Mouse (Mus musculus) MEL (cell line): ENCODE results near the gene Cd68. TPM values are rescaled to one million over a fixed set of nuclear protein-coding genes. Genes with fewer than 3 reads are reported as not detected.
A peak's percentile ranks its signal among the peaks of the same experiment; 100 is the strongest.

ENCODE experiments used
- DNase-seq: peaks from one replicate; pipeline ENCODE4 v3.0.0; 2011; ENCODE audit warnings: low read depth, low spot score
- H3K27ac ChIP-seq: 2 replicates; pipeline ENCODE4 v1.5.1; 2012; ENCODE audit warnings: low read depth, mild to moderate bottlenecking, control low read depth, low read length, moderate library complexity; ENCODE audit not compliant: control insufficient read depth
- H3K27me3 ChIP-seq, 2 experiments: fragments of 150-350 bp in 1 of 2; sonication (generic) in 1 of 2; 2 replicates each; pipeline ENCODE4 v1.6.1; 2012; ENCODE audit warnings: low read length in 2 of 2, mild to moderate bottlenecking in 2 of 2, improper control_type of control experiment in 1 of 2, moderate library complexity in 1 of 2; ENCODE audit not compliant: insufficient read depth in 2 of 2, control insufficient read depth in 1 of 2
- H3K36me3 ChIP-seq, 2 experiments: 2 replicates each; pipeline ENCODE4 v1.6.1; 2012 to 2014; ENCODE audit warnings: low read length in 2 of 2, improper control_type of control experiment in 1 of 2, inconsistent platforms in 1 of 2, mild to moderate bottlenecking in 1 of 2; ENCODE audit not compliant: insufficient read depth in 2 of 2, control insufficient read depth in 1 of 2
- H3K4me1 ChIP-seq, 2 experiments: fragments of 150-350 bp in 1 of 2; sonication (generic) in 1 of 2; 2 replicates each; pipeline ENCODE4 v1.6.1; 2012; ENCODE audit warnings: low read length in 2 of 2, improper control_type of control experiment in 1 of 2, mild to moderate bottlenecking in 1 of 2; ENCODE audit not compliant: insufficient read depth in 2 of 2, control insufficient read depth in 1 of 2
- H3K4me3 ChIP-seq, 2 experiments: fragments of 150-350 bp in 1 of 2; sonication (generic) in 1 of 2; 2 replicates each; pipeline ENCODE4 v1.5.1; 2012; ENCODE audit warnings: low read depth in 2 of 2, low read length in 2 of 2, mild to moderate bottlenecking in 2 of 2, moderate library complexity in 2 of 2, control low read depth in 1 of 2, improper control_type of control experiment in 1 of 2; ENCODE audit not compliant: control insufficient read depth in 1 of 2, insufficient read depth in 1 of 2
- H3K79me2 ChIP-seq: 2 replicates; pipeline ENCODE4 v1.6.1; 2012; ENCODE audit warnings: mild to moderate bottlenecking, low read length, moderate library complexity; ENCODE audit not compliant: control insufficient read depth, poor library complexity, insufficient read depth
- H3K9ac ChIP-seq: 2 replicates; pipeline ENCODE4 v1.6.1; 2012; ENCODE audit warnings: low read depth, mild to moderate bottlenecking, control low read depth, low read length, moderate library complexity; ENCODE audit not compliant: control insufficient read depth, poor library complexity, severe bottlenecking
- H3K9me3 ChIP-seq: fragments of 150-350 bp; sonication (generic); replicated peaks from 2 replicates; pipeline ENCODE4 v1.6.1; 2012; ENCODE audit warnings: mild to moderate bottlenecking, low read length, improper control_type of control experiment, moderate library complexity; ENCODE audit not compliant: insufficient read depth
- BHLHE40 ChIP-seq: IDR thresholded peaks from 2 replicates; pipeline ENCODE4 v1.6.1; 2012; ENCODE audit warnings: low read depth, mild to moderate bottlenecking, inconsistent platforms, low read length, improper control_type of control experiment, borderline replicate concordance
- CHD1 ChIP-seq: IDR thresholded peaks from 2 replicates; pipeline ENCODE4 v1.6.1; 2012; ENCODE audit warnings: low read depth, mild to moderate bottlenecking, inconsistent platforms, low read length, improper control_type of control experiment
- CHD2 ChIP-seq: IDR thresholded peaks from 2 replicates; pipeline ENCODE4 v1.6.1; 2011; ENCODE audit warnings: low read length, improper control_type of control experiment
- CTCF ChIP-seq, 3 experiments: IDR thresholded peaks in 2 of 3; conservative IDR thresholded peaks in 1 of 3; 2 replicates each; pipeline ENCODE4 v1.5.1; 2011 to 2012; ENCODE audit warnings: low read length in 3 of 3, low read depth in 2 of 3, mild to moderate bottlenecking in 2 of 3, improper control_type of control experiment in 1 of 3, inconsistent platforms in 1 of 3, mixed read lengths in 1 of 3, moderate library complexity in 1 of 3; ENCODE audit not compliant: control insufficient read depth in 1 of 3, insufficient read depth in 1 of 3, poor library complexity in 1 of 3, severe bottlenecking in 1 of 3
- E2F4 ChIP-seq: IDR thresholded peaks from 2 replicates; pipeline ENCODE4 v1.6.1; 2011; ENCODE audit warnings: low read depth, low read length, improper control_type of control experiment, borderline replicate concordance
- EP300 ChIP-seq, 2 experiments: IDR thresholded peaks; 2 replicates each; pipeline ENCODE4 v1.6.1; 2011; ENCODE audit warnings: improper control_type of control experiment in 2 of 2, low read length in 2 of 2, low read depth in 1 of 2, mild to moderate bottlenecking in 1 of 2
- GATA1 ChIP-seq: IDR thresholded peaks from 2 replicates; pipeline ENCODE4 v1.6.1; 2011; ENCODE audit warnings: low read depth, low read length, improper control_type of control experiment
- HCFC1 ChIP-seq: IDR thresholded peaks from 2 replicates; pipeline ENCODE4 v1.6.1; 2012; ENCODE audit warnings: low read depth, mild to moderate bottlenecking, inconsistent platforms, low read length, improper control_type of control experiment, moderate library complexity
- MAFK ChIP-seq: IDR thresholded peaks from 2 replicates; pipeline ENCODE4 v1.6.1; 2011; ENCODE audit warnings: low read depth, mild to moderate bottlenecking, low read length, improper control_type of control experiment, borderline replicate concordance
- MAX ChIP-seq: IDR thresholded peaks from 2 replicates; pipeline ENCODE4 v1.6.1; 2011; ENCODE audit warnings: low read length, improper control_type of control experiment
- MYC ChIP-seq: IDR thresholded peaks from 2 replicates; pipeline ENCODE4 v1.6.1; 2011; ENCODE audit warnings: low read depth, mild to moderate bottlenecking, low read length, improper control_type of control experiment, moderate library complexity
- NRF1 ChIP-seq: IDR thresholded peaks from 2 replicates; pipeline ENCODE4 v1.6.1; 2014; ENCODE audit warnings: low read depth, mild to moderate bottlenecking, inconsistent platforms, low read length, improper control_type of control experiment, moderate library complexity; ENCODE audit not compliant: poor library complexity, insufficient read depth, severe bottlenecking
- RAD21 ChIP-seq: IDR thresholded peaks from 2 replicates; pipeline ENCODE4 v1.6.1; 2011; ENCODE audit warnings: mild to moderate bottlenecking, low read depth, low read length, improper control_type of control experiment
- RCOR1 ChIP-seq: IDR thresholded peaks from 2 replicates; pipeline ENCODE4 v1.6.1; 2012; ENCODE audit warnings: low read depth, mild to moderate bottlenecking, inconsistent platforms, low read length, improper control_type of control experiment
- SIN3A ChIP-seq: IDR thresholded peaks from 2 replicates; pipeline ENCODE4 v1.6.1; 2012; ENCODE audit warnings: low read length, improper control_type of control experiment, inconsistent platforms
- SMC3 ChIP-seq: IDR thresholded peaks from 2 replicates; pipeline ENCODE4 v1.6.1; 2011; ENCODE audit warnings: low read depth, low read length, improper control_type of control experiment
- TAL1 ChIP-seq: IDR thresholded peaks from 2 replicates; pipeline ENCODE4 v1.6.1; 2012; ENCODE audit warnings: mild to moderate bottlenecking, inconsistent platforms, low read length, moderate library complexity, mixed read lengths
- TBP ChIP-seq: IDR thresholded peaks from 2 replicates; pipeline ENCODE4 v1.8.0; 2011; ENCODE audit warnings: low read depth, low read length, improper control_type of control experiment
- USF1 ChIP-seq: IDR thresholded peaks from 2 replicates; pipeline ENCODE4 v1.6.1; 2014; ENCODE audit warnings: low read depth, mild to moderate bottlenecking, inconsistent platforms, low read length, improper control_type of control experiment, moderate library complexity
- USF2 ChIP-seq, 2 experiments: IDR thresholded peaks; 2 replicates each; pipeline ENCODE4 v1.6.1; 2011 to 2012; ENCODE audit warnings: improper control_type of control experiment in 2 of 2, low read length in 2 of 2, borderline replicate concordance in 1 of 2, inconsistent platforms in 1 of 2, low read depth in 1 of 2, mild to moderate bottlenecking in 1 of 2; ENCODE audit not compliant: insufficient read depth in 1 of 2
- ZC3H11A ChIP-seq: IDR thresholded peaks from 2 replicates; pipeline ENCODE4 v1.6.1; 2012; ENCODE audit warnings: low read depth, mild to moderate bottlenecking, inconsistent platforms, low read length, improper control_type of control experiment
- ZKSCAN1 ChIP-seq: IDR thresholded peaks from 2 replicates; pipeline ENCODE4 v1.6.1; 2012; ENCODE audit warnings: low read depth, mild to moderate bottlenecking, inconsistent platforms, low read length, improper control_type of control experiment, moderate library complexity
- ZMIZ1 ChIP-seq: IDR thresholded peaks from 2 replicates; pipeline ENCODE4 v1.6.1; 2012; ENCODE audit warnings: low read depth, mild to moderate bottlenecking, inconsistent platforms, low read length, improper control_type of control experiment, moderate library complexity
- polyA plus RNA-seq, 2 experiments: library from polyadenylated mRNA; stranded (reverse) in 1 of 2; unstranded in 1 of 2; fragments of >175 nt in 1 of 2; fragments of >200 nt in 1 of 2; gene quantifications; 2 replicates each; pipeline versions ENCODE4 v1.2.1 to v1.2.4; 2012; ENCODE audit warnings: low replicate concordance in 2 of 2, low read depth in 1 of 2; ENCODE audit not compliant: insufficient read length in 2 of 2, insufficient read depth in 1 of 2, missing spikeins in 1 of 2
- total RNA-seq: library from RNA; depleted of rRNA; stranded (reverse); fragments of 300-350 nt; gene quantifications from 2 replicates; pipeline ENCODE4 v1.2.3, GENCODE M21; 2012

Gene Cd68
- total and polyA plus RNA-seq, 3 experiments: 5.3 to 19.8 TPM; not detected in 1

- TF ChIP-seq USF2 (IDR thresholded peaks at IDR 0.05; ENCODE audit: borderline replicate concordance in 1 of 2, insufficient read depth in 1 of 2, low read depth in 1 of 2, low read length in 2 of 2): no peak
- no peak; the same call in 1 of the 2 replicates for TF ChIP-seq BHLHE40
- TF ChIP-seq CHD1: no peak
Observed at GRCm38 (mm10) chr11:69632284-69633089, 33.5 kb downstream of the Cd68 start, which contains the start of gene Fxr2 (continued).

- DNase-seq: peak; percentile 63
- H3K4me1 ChIP-seq: peaks cover 7 to 17% of the 10 kb centered on the region in 2 experiments
- H3K79me2 ChIP-seq: peaks cover 20% of the 10 kb centered on the region
- H3K4me3 ChIP-seq: no peak overlapping the region
- no peaks in the 10 kb centered on the region for H3K27me3 ChIP-seq
- no peak overlapping the region for H3K9ac ChIP-seq
- H3K27ac ChIP-seq: no peak overlapping the region
- no peaks in the 10 kb centered on the region for H3K9me3 ChIP-seq
- peaks cover 0 to 19% of the 10 kb centered on the region in 2 experiments; a peak in 2 of 4 replicates for H3K36me3 ChIP-seq
- no peak for TF ChIP-seq E2F4
- 0 out of 2 replicates have a peak, but pooled peaks have one; percentile 4 for TF ChIP-seq RCOR1
- TF ChIP-seq RAD21: peak; percentile 46
- peak; percentile 63 for TF ChIP-seq SMC3
- TF ChIP-seq ZMIZ1: no peak
- TF ChIP-seq ZC3H11A: 0 out of 2 replicates have a peak, but pooled peaks have one; percentile 28
- 0 out of 2 replicates have a peak, but pooled peaks have one; percentile 52 for TF ChIP-seq MYC
- TF ChIP-seq HCFC1: 0 out of 2 replicates have a peak, but pooled peaks have one; percentile 54
- peak; percentile 37 to 77 (median 72) for TF ChIP-seq CTCF (IDR thresholded peaks at IDR 0.05 in 2 of 3, conservative IDR thresholded peaks at IDR 0.05 in 1 of 3; ENCODE audit: control insufficient read depth in 1 of 3, insufficient read depth in 1 of 3, low read depth in 2 of 3, low read length in 3 of 3, poor library complexity in 1 of 3, severe bottlenecking in 1 of 3)
- 0 out of 2 replicates have a peak, but pooled peaks have one; percentile 47 for TF ChIP-seq SIN3A
Observed at GRCm38 (mm10) chr11:69629802-69630201, 36.2 kb downstream of the Cd68 start.

GRCm38 (mm10) chr11:69628286-69628685, 37.7 kb downstream of the Cd68 start:
- Histone ChIP-seq H3K79me2 (peaks cover 5% of the 10 kb centered on the region), H3K4me3 (peak overlapping the region in 1 of 2 experiments; percentile 12; a peak in 2 of 4 replicates), H3K9me3 (no peaks in the 10 kb centered on the region), H3K4me1 (peaks cover 3 to 11% of the 10 kb centered on the region in 2 experiments; a peak in 3 of 4 replicates), H3K27ac (no peak overlapping the region), H3K27me3 (no peaks in the 10 kb centered on the region), H3K36me3 (peaks cover 0 to 8% of the 10 kb centered on the region in 2 experiments; a peak in 2 of 4 replicates), H3K9ac (0 out of 2 replicates have a peak overlapping the region, but pooled peaks have one; percentile 23)
- peak; percentile 90 for DNase-seq
- TF ChIP-seq USF1: no peak
- no peak for TF ChIP-seq ZMIZ1
- 0 out of 2 replicates have a peak, but pooled peaks have one; percentile 14 for TF ChIP-seq BHLHE40
- TF ChIP-seq ZKSCAN1: no peak
- TF ChIP-seq USF2 (IDR thresholded peaks at IDR 0.05; ENCODE audit: borderline replicate concordance in 1 of 2, insufficient read depth in 1 of 2, low read depth in 1 of 2, low read length in 2 of 2): no peak
- no peak for TF ChIP-seq E2F4
- no peak for TF ChIP-seq MAX
- TF ChIP-seq CHD2: no peak
- no peak for TF ChIP-seq EP300 (IDR thresholded peaks at IDR 0.05; ENCODE audit: low read depth in 1 of 2, low read length in 2 of 2)
- TF ChIP-seq TAL1: no peak
- peak; percentile 72 for TF ChIP-seq SMC3
- no peak for TF ChIP-seq RCOR1
- no peak for TF ChIP-seq GATA1
- TF ChIP-seq TBP: no peak
- TF ChIP-seq CTCF (IDR thresholded peaks at IDR 0.05 in 2 of 3, conservative IDR thresholded peaks at IDR 0.05 in 1 of 3; ENCODE audit: control insufficient read depth in 1 of 3, insufficient read depth in 1 of 3, low read depth in 2 of 3, low read length in 3 of 3, poor library complexity in 1 of 3, severe bottlenecking in 1 of 3): peak; percentile 94 to 97 (median 97)
- no peak for TF ChIP-seq CHD1
- TF ChIP-seq NRF1: 0 out of 2 replicates have a peak, but pooled peaks have one; percentile 9
- peak; percentile 42; the same call in 1 of the 2 replicates for TF ChIP-seq ZC3H11A
- TF ChIP-seq MYC: 0 out of 2 replicates have a peak, but pooled peaks have one; percentile 41
- TF ChIP-seq MAFK: no peak
